In the genomic region with DNA sequence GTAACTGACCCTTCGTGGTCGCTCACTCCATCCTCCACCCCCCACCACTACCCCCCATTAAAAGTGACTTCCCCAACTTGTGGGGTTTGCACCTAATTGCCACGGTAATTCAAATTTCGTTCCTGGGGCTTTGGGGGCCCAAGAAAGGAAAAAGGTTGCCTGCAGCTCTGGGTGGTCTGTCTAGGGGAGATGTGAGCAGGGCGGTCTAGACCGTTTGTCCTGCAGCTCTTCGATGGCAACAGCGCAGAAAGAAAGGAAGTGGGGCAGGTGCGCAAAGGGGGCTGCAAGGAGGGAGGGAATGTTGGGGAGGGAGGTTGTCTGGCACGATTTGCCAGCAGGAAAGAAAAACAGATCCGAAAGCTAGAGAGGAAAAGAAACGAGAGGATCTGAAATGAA, we compare ENCODE assay signal across 8 mouse cellular contexts. TPM values are rescaled to one million over a fixed set of nuclear protein-coding genes. Genes with fewer than 3 reads are reported as not detected.
A peak's percentile ranks its signal among the peaks of the same experiment; 100 is the strongest.
DNase-seq lines count a peak whose midpoint lies in the region; ATAC-seq and TF ChIP-seq lines count a peak whose summit lies in the region.

No protein-coding gene starts in this region.

- peak overlapping the region; percentile 49 for H3K4me3 ChIP-seq in gastrocnemius, adult 2 months
- peak overlapping the region; percentile 54 for H3K4me3 ChIP-seq in forebrain, postnatal 0 days (ENCODE audit: low read depth, low read length)
- H3K4me3 ChIP-seq in liver, postnatal 0 days (ENCODE audit: low read depth, low read length) = peak overlapping the region; percentile 19

- TF ChIP-seq EP300 in liver, postnatal 0 days (IDR thresholded peaks at IDR 0.05; ENCODE audit: low read depth) = no peak

- intact Hi-C loops in gastrocnemius, adult 2 months (cut with DNase I) = loop anchor here (10.0 kb wide), 1 partner anchor 443 kb away; no protein-coding TSS in a partner anchor
- intact Hi-C loops in gastrocnemius, postnatal 36 days (cut with DNase I) = no loop called here

- H3K9ac ChIP-seq in forebrain, postnatal 0 days = peak overlapping the region; percentile 74
- no peak overlapping the region for H3K9ac ChIP-seq in liver, postnatal 0 days (replicated peaks)

- H3K4me1 ChIP-seq in forebrain, postnatal 0 days (ENCODE audit: insufficient read depth) = peaks cover 7% of the 10 kb centered on the region
- peaks cover 8% of the 10 kb centered on the region for H3K4me1 ChIP-seq in liver, postnatal 0 days (ENCODE audit: insufficient read depth)

- H3K27me3 ChIP-seq in forebrain, postnatal 0 days (ENCODE audit: insufficient read depth, low read length) = peaks cover 39% of the 10 kb centered on the region
- H3K27me3 ChIP-seq in liver, postnatal 0 days (ENCODE audit: insufficient read depth, low read length) = peaks cover 81% of the 10 kb centered on the region

- DNase-seq in gastrocnemius, adult 2 months = no peak
- no peak for DNase-seq in gastrocnemius, postnatal 36 days
- DNase-seq in B cell, adult 2 months = peak; percentile 19 to 23
- DNase-seq in forebrain, postnatal 0 days = no peak
- no peak for DNase-seq in liver, postnatal 0 days
- DNase-seq in thymus, postnatal 36 days = no peak
- no peak for DNase-seq in right cerebral cortex, postnatal 4 days
- no peak for DNase-seq in adrenal gland, adult 18-20 months (ENCODE audit: low spot score in 2 of 2)

- no peak overlapping the region for H3K27ac ChIP-seq in gastrocnemius, adult 2 months
- peak overlapping the region; percentile 64 for H3K27ac ChIP-seq in forebrain, postnatal 0 days (ENCODE audit: low read depth, low read length)
- H3K27ac ChIP-seq in liver, postnatal 0 days (ENCODE audit: low read depth) = no peak overlapping the region

- no peak for ATAC-seq in forebrain, postnatal 0 days
- ATAC-seq in liver, postnatal 0 days = no peak

- H3K36me3 ChIP-seq in forebrain, postnatal 0 days (ENCODE audit: insufficient read depth) = no peaks in the 10 kb centered on the region
- H3K36me3 ChIP-seq in liver, postnatal 0 days (replicated peaks; ENCODE audit: insufficient read depth, low read length) = no peaks in the 10 kb centered on the region

- peak overlapping the region; percentile 60 for H3K4me2 ChIP-seq in forebrain, postnatal 0 days (ENCODE audit: low read depth)
- H3K4me2 ChIP-seq in liver, postnatal 0 days (ENCODE audit: low read depth, low read length) = peak overlapping the region; percentile 54

- no peaks in the 10 kb centered on the region for H3K9me3 ChIP-seq in forebrain, postnatal 0 days (ENCODE audit: low read length)
- no peaks in the 10 kb centered on the region for H3K9me3 ChIP-seq in liver, postnatal 0 days (ENCODE audit: low read length)

- TF ChIP-seq CTCF in gastrocnemius, adult 2 months (IDR thresholded peaks at IDR 0.05) = no peak
- no peak for TF ChIP-seq CTCF in forebrain, postnatal 0 days (IDR thresholded peaks at IDR 0.05; ENCODE audit: low read depth)
- no peak for TF ChIP-seq CTCF in liver, postnatal 0 days (IDR thresholded peaks at IDR 0.05; ENCODE audit: low read depth)

- WGBS in forebrain, postnatal 0 days = under 1% methylated on average over 12 of the region's 12 CpGs
- 3% methylated on average over 12 of the region's 12 CpGs for WGBS in liver, postnatal 0 days (ENCODE audit: insufficient replicate concordance)

RNA-seq across cellular contexts. Expression of a gene that starts 14.8 kb away (rescaled TPM):
- 1 to 10 TPM; 1.2 to 2.9 TPM for total RNA-seq in gastrocnemius, adult 2 months (2021)
- total RNA-seq in gastrocnemius, postnatal 36 days (2021) = 1 to 10 TPM; 1.1 to 1.6 TPM
- 94.7 and 135 TPM in 2 replicates for total RNA-seq in forebrain, postnatal 0 days (2014; rRNA removed)
- 89.5 and 122 TPM in 2 replicates for polyA plus RNA-seq in forebrain, postnatal 0 days (2015; fragmentation: Nextera tagmentation; extraction: Ambion mirVana)
- polyA plus RNA-seq in liver, postnatal 0 days (2015; fragmentation: Nextera tagmentation; extraction: Ambion mirVana) = 0.04 TPM in 1 of 2 replicates, not detected in the other
- 1 to 10 TPM; 6.6 to 9.6 TPM for total RNA-seq in adrenal gland, adult 18-20 months (2021)

RNA-seq across cellular contexts. Expression of a gene that starts 59.1 kb away (rescaled TPM):
- total RNA-seq in gastrocnemius, adult 2 months (2021) = not detected
- total RNA-seq in gastrocnemius, postnatal 36 days (2021) = not detected
- 0.81 and 1.4 TPM in 2 replicates for total RNA-seq in forebrain, postnatal 0 days (2014; rRNA removed)
- 1.8 and 3.8 TPM in 2 replicates for polyA plus RNA-seq in forebrain, postnatal 0 days (2015; fragmentation: Nextera tagmentation; extraction: Ambion mirVana)
- polyA plus RNA-seq in liver, postnatal 0 days (2015; fragmentation: Nextera tagmentation; extraction: Ambion mirVana) = not detected in 2 replicates
- total RNA-seq in adrenal gland, adult 18-20 months (2021) = under 1 TPM in 1 of 2 experiments, not detected in 1; 0.23 TPM

Comparison
In these comparisons a context has a peak if more than half of its experiments do, and no peak if none do; other contexts are left out.
1. DNase-seq: peak in B cell, adult 2 months (2 of 2); none in gastrocnemius, adult 2 months (single experiment), gastrocnemius, postnatal 36 days (0 of 2), forebrain, postnatal 0 days (single experiment), liver, postnatal 0 days (single experiment), thymus, postnatal 36 days (0 of 2), right cerebral cortex, postnatal 4 days (single experiment) and adrenal gland, adult 18-20 months (0 of 2).
2. Peak in every context shown above with its lines, with median percentiles within 50 percentile points of each other: H3K4me3 ChIP-seq.